27 mouse cellular contexts compared by ENCODE assay signal in the genomic region with DNA sequence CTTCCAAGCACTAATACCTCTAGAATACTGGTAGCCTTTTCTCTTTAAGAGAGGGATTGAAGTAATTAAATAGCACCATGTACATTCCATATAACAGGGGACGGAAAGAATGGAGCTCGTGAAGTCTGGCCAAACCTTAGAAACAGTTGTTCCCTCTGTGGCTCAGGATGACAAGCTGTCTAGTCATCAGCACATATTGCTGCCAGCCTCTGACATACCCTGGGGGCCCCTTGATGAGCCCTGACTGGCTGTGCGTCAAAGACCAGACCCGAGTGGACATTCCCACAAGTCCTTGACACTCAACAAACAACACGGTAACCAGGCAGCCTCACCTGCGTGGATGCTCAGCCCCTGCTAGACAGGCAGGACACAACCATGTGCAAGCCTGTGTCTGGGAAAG. TPM values are rescaled to one million over a fixed set of nuclear protein-coding genes. Genes with fewer than 3 reads are reported as not detected.
A peak's percentile ranks its signal among the peaks of the same experiment; 100 is the strongest.
DNase-seq lines count a peak whose midpoint lies in the region; ATAC-seq lines count a peak whose summit lies in the region.
"Had no signal": no experiment of that assay in that cellular context is flagged by ENCODE, and none has a peak within 500 bp of the region (broad histone marks: within the 10 kb centered on the region; RNA-seq: fewer than 3 reads in every experiment).

No protein-coding gene starts in this region.

- H3K9ac ChIP-seq in forebrain, embryonic 12.5 days = no peak overlapping the region
- no peak overlapping the region for H3K9ac ChIP-seq in forebrain, embryonic 16.5 days (replicated peaks; ENCODE audit: low read depth, low read length)
- no peak overlapping the region for H3K9ac ChIP-seq in embryonic facial prominence, embryonic 15.5 days
- H3K9ac ChIP-seq: liver, embryonic 15.5 days had no signal

- H3K4me2 ChIP-seq in forebrain, embryonic 12.5 days = no peak overlapping the region
- no peak overlapping the region for H3K4me2 ChIP-seq in forebrain, embryonic 16.5 days (ENCODE audit: low read length)
- H3K4me2 ChIP-seq in embryonic facial prominence, embryonic 15.5 days (replicated peaks) = no peak overlapping the region
- H3K4me2 ChIP-seq: liver, embryonic 15.5 days had no signal

- DNase-seq in right cerebral cortex, postnatal 25 days = peak; percentile 3
- DNase-seq in right cerebral cortex, postnatal 36 days (ENCODE audit: low spot score in 2 of 2) = no peak
- DNase-seq in ovary, postnatal 14 days (ENCODE audit: low spot score) = no peak
- DNase-seq: adrenal gland, adult 8-10 months; B cell, adult 2 months; cerebellum, adult 9-11 months; embryo, embryonic 11 days; gastrocnemius, postnatal 10 days; heart, adult 11 months; heart, postnatal 4 days; kidney, adult 2 months; kidney, postnatal 14 days; thymus, postnatal 14 days had no signal

- WGBS in forebrain, embryonic 12.5 days = 65% methylated on average over 6 of the region's 6 CpGs
- WGBS in forebrain, embryonic 16.5 days = 45% methylated on average over 6 of the region's 6 CpGs
- WGBS in embryonic facial prominence, embryonic 15.5 days = 40% methylated on average over 6 of the region's 6 CpGs

- no peaks in the 10 kb centered on the region for H3K9me3 ChIP-seq in forebrain, embryonic 12.5 days
- H3K9me3 ChIP-seq in forebrain, embryonic 16.5 days (ENCODE audit: control insufficient read depth, low read length) = no peaks in the 10 kb centered on the region
- H3K9me3 ChIP-seq in embryonic facial prominence, embryonic 15.5 days (replicated peaks) = no peaks in the 10 kb centered on the region
- H3K9me3 ChIP-seq: liver, embryonic 15.5 days; midbrain, embryonic 10.5 days had no signal

- H3K36me3 ChIP-seq in forebrain, embryonic 12.5 days (replicated peaks) = peaks cover 49% of the 10 kb centered on the region
- H3K36me3 ChIP-seq in forebrain, embryonic 16.5 days (ENCODE audit: control insufficient read depth, insufficient read depth) = peaks cover 9% of the 10 kb centered on the region
- H3K36me3 ChIP-seq in embryonic facial prominence, embryonic 15.5 days = peaks cover 26% of the 10 kb centered on the region

- no peak overlapping the region for H3K4me3 ChIP-seq in forebrain, embryonic 12.5 days (replicated peaks)
- no peak overlapping the region for H3K4me3 ChIP-seq in forebrain, embryonic 16.5 days (replicated peaks; ENCODE audit: low read length)
- H3K4me3 ChIP-seq in embryonic facial prominence, embryonic 15.5 days (replicated peaks) = no peak overlapping the region
- H3K4me3 ChIP-seq: left cerebral cortex, adult 2 months; liver, embryonic 15.5 days; midbrain, embryonic 10.5 days had no signal

- H3K27me3 ChIP-seq in forebrain, embryonic 12.5 days = no peaks in the 10 kb centered on the region
- H3K27me3 ChIP-seq in forebrain, embryonic 16.5 days (replicated peaks; ENCODE audit: control insufficient read depth, insufficient read depth, low read length) = no peaks in the 10 kb centered on the region
- no peaks in the 10 kb centered on the region for H3K27me3 ChIP-seq in embryonic facial prominence, embryonic 15.5 days
- H3K27me3 ChIP-seq: liver, embryonic 15.5 days had no signal

- ATAC-seq in forebrain, embryonic 12.5 days (ENCODE audit: low FRiP score) = no peak
- no peak for ATAC-seq in forebrain, embryonic 16.5 days
- ATAC-seq in embryonic facial prominence, embryonic 15.5 days (ENCODE audit: insufficient number of reproducible peaks, low FRiP score, low TSS enrichment, low read depth) = no peak
- ATAC-seq in inflammation-experienced regulatory T-cells, adult 6 months = no peak
- ATAC-seq in activated CD4-positive, CD25-positive, alpha-beta regulatory T cell, adult 4 months = no peak

- H3K27ac ChIP-seq in forebrain, embryonic 12.5 days = peak overlapping the region; percentile 3; the same call in 1 of the 2 replicates
- H3K27ac ChIP-seq in forebrain, embryonic 16.5 days (ENCODE audit: low read length) = no peak overlapping the region
- H3K27ac ChIP-seq in embryonic facial prominence, embryonic 15.5 days (replicated peaks) = peak overlapping the region; percentile 52
- H3K27ac ChIP-seq: liver, embryonic 15.5 days; macrophage; midbrain, embryonic 10.5 days had no signal

- peaks cover 13% of the 10 kb centered on the region; the same call in 1 of the 2 replicates for H3K4me1 ChIP-seq in forebrain, embryonic 12.5 days
- peaks cover 7% of the 10 kb centered on the region for H3K4me1 ChIP-seq in forebrain, embryonic 16.5 days (replicated peaks; ENCODE audit: control insufficient read depth, insufficient read depth, low read length)
- peaks cover 53% of the 10 kb centered on the region for H3K4me1 ChIP-seq in embryonic facial prominence, embryonic 15.5 days

RNA-seq across cellular contexts. Expression of a gene that starts 36.6 kb away (rescaled TPM):
- polyA plus RNA-seq in forebrain, embryonic 12.5 days (2016; fragmentation: Nextera tagmentation; extraction: Ambion mirVana) = not detected in 2 replicates
- not detected in 2 replicates for polyA plus RNA-seq in forebrain, embryonic 16.5 days (2015; fragmentation: Nextera tagmentation; extraction: Ambion mirVana)
- not detected in 2 replicates for polyA plus RNA-seq in embryonic facial prominence, embryonic 15.5 days (2015; fragmentation: Nextera tagmentation; extraction: Ambion mirVana)
- polyA plus RNA-seq in inflammation-experienced regulatory T-cells, adult 6 months (2017; shearing (Covaris generic)) = under 1 TPM in 1 of 3 experiments, not detected in 2; 0.27 TPM
- not detected for polyA plus RNA-seq in activated CD4-positive, CD25-positive, alpha-beta regulatory T cell, adult 4 months (2017; shearing (Covaris generic))
- polyA plus RNA-seq: heart, embryonic 14.5 days; kidney, adult 2 months; limb, embryonic 11.5 days; liver, embryonic 15.5 days; lung, embryonic 16.5 days; midbrain, embryonic 10.5 days; midbrain, postnatal 0 days; small intestine, adult 2 months had no signal

RNA-seq across cellular contexts. Expression of a gene that starts 37.8 kb away (rescaled TPM):
- 13.3 and 15.6 TPM in 2 replicates for polyA plus RNA-seq in forebrain, embryonic 12.5 days (2016; fragmentation: Nextera tagmentation; extraction: Ambion mirVana)
- 11.8 and 14.1 TPM in 2 replicates for polyA plus RNA-seq in forebrain, embryonic 16.5 days (2015; fragmentation: Nextera tagmentation; extraction: Ambion mirVana)
- 10.8 and 12.1 TPM in 2 replicates for polyA plus RNA-seq in embryonic facial prominence, embryonic 15.5 days (2015; fragmentation: Nextera tagmentation; extraction: Ambion mirVana)
- 1 to 10 TPM; 3.6 to 5.8 (median 5.2) TPM for polyA plus RNA-seq in inflammation-experienced regulatory T-cells, adult 6 months (2017; shearing (Covaris generic))
- polyA plus RNA-seq in activated CD4-positive, CD25-positive, alpha-beta regulatory T cell, adult 4 months (2017; shearing (Covaris generic)) = 1 to 10 TPM; 3.9 to 5.3 TPM

RNA-seq across cellular contexts. Expression of a gene that starts 38.9 kb away (rescaled TPM):
- 169 and 173 TPM in 2 replicates for polyA plus RNA-seq in forebrain, embryonic 12.5 days (2016; fragmentation: Nextera tagmentation; extraction: Ambion mirVana)
- polyA plus RNA-seq in forebrain, embryonic 16.5 days (2015; fragmentation: Nextera tagmentation; extraction: Ambion mirVana) = 418 and 445 TPM in 2 replicates
- polyA plus RNA-seq in embryonic facial prominence, embryonic 15.5 days (2015; fragmentation: Nextera tagmentation; extraction: Ambion mirVana) = 115 and 121 TPM in 2 replicates
- polyA plus RNA-seq in inflammation-experienced regulatory T-cells, adult 6 months (2017; shearing (Covaris generic)) = 10 to 100 TPM; 42.0 to 62.2 (median 50.1) TPM
- polyA plus RNA-seq in activated CD4-positive, CD25-positive, alpha-beta regulatory T cell, adult 4 months (2017; shearing (Covaris generic)) = 10 to 100 TPM; 53.7 to 59.5 TPM
